Mouse (Mus musculus): ENCODE measurements around the gene Zfp97. TPM values are rescaled to one million over a fixed set of nuclear protein-coding genes. Genes with fewer than 3 reads are reported as not detected.
"Not testable (repeated sequence)": the region's sequence is repeated elsewhere in the genome, so short reads cannot be mapped to it uniquely, and the experiment has no call there.

Zfp97 gene
- total RNA-seq (2012; rRNA removed) (5.8 and 6.5 TPM in 2 replicates), polyA plus RNA-seq (2012; ENCODE audit: insufficient read depth in 1 of 2, insufficient read length in 2 of 2, low read depth in 1 of 2, low replicate concordance in 2 of 2, missing spikeins in 1 of 2) (10 to 100 TPM in 1 of 2 experiments, 1 to 10 TPM in 1; 4.4 to 90.2 TPM)

GRCm38 (mm10) chr17:17120830-17121502, at the start of gene Zfp97:
Zfp97 (plus strand) TSS chr17:17121415.
- H3K4me1 ChIP-seq (ENCODE audit: control insufficient read depth in 1 of 2, insufficient read depth in 2 of 2, low read length in 2 of 2); H3K9me3 ChIP-seq (replicated peaks; ENCODE audit: insufficient read depth, low read length); H3K4me3 ChIP-seq (ENCODE audit: control insufficient read depth in 1 of 2, insufficient read depth in 1 of 2, low read depth in 2 of 2, low read length in 2 of 2); DNase-seq (ENCODE audit: low read depth, low spot score); H3K79me2 ChIP-seq (ENCODE audit: control insufficient read depth, insufficient read depth, low read length, poor library complexity); H3K9ac ChIP-seq (ENCODE audit: control insufficient read depth, low read depth, low read length, poor library complexity, severe bottlenecking); H3K27me3 ChIP-seq (ENCODE audit: control insufficient read depth in 1 of 2, insufficient read depth in 2 of 2, low read length in 2 of 2); H3K36me3 ChIP-seq (ENCODE audit: control insufficient read depth in 1 of 2, insufficient read depth in 2 of 2, low read length in 2 of 2); H3K27ac ChIP-seq (ENCODE audit: control insufficient read depth, low read depth, low read length): not testable (repeated sequence)

GRCm38 (mm10) chr17:17178757-17179413, 57.7 kb downstream of the Zfp97 start:
- not testable (repeated sequence) for H3K27me3 ChIP-seq (ENCODE audit: control insufficient read depth in 1 of 2, insufficient read depth in 2 of 2, low read length in 2 of 2); H3K4me3 ChIP-seq (ENCODE audit: control insufficient read depth in 1 of 2, insufficient read depth in 1 of 2, low read depth in 2 of 2, low read length in 2 of 2); H3K9ac ChIP-seq (ENCODE audit: control insufficient read depth, low read depth, low read length, poor library complexity, severe bottlenecking); DNase-seq (ENCODE audit: low read depth, low spot score); H3K79me2 ChIP-seq (ENCODE audit: control insufficient read depth, insufficient read depth, low read length, poor library complexity); H3K4me1 ChIP-seq (ENCODE audit: control insufficient read depth in 1 of 2, insufficient read depth in 2 of 2, low read length in 2 of 2); H3K9me3 ChIP-seq (replicated peaks; ENCODE audit: insufficient read depth, low read length); H3K36me3 ChIP-seq (ENCODE audit: control insufficient read depth in 1 of 2, insufficient read depth in 2 of 2, low read length in 2 of 2); H3K27ac ChIP-seq (ENCODE audit: control insufficient read depth, low read depth, low read length)

GRCm38 (mm10) chr17:17194761-17195160, 73.5 kb downstream of the Zfp97 start:
- H3K27me3 ChIP-seq (ENCODE audit: control insufficient read depth in 1 of 2, insufficient read depth in 2 of 2, low read length in 2 of 2); H3K79me2 ChIP-seq (ENCODE audit: control insufficient read depth, insufficient read depth, low read length, poor library complexity); H3K4me1 ChIP-seq (ENCODE audit: control insufficient read depth in 1 of 2, insufficient read depth in 2 of 2, low read length in 2 of 2); H3K9me3 ChIP-seq (replicated peaks; ENCODE audit: insufficient read depth, low read length); H3K27ac ChIP-seq (ENCODE audit: control insufficient read depth, low read depth, low read length); H3K4me3 ChIP-seq (ENCODE audit: control insufficient read depth in 1 of 2, insufficient read depth in 1 of 2, low read depth in 2 of 2, low read length in 2 of 2); H3K36me3 ChIP-seq (ENCODE audit: control insufficient read depth in 1 of 2, insufficient read depth in 2 of 2, low read length in 2 of 2); DNase-seq (ENCODE audit: low read depth, low spot score); H3K9ac ChIP-seq (ENCODE audit: control insufficient read depth, low read depth, low read length, poor library complexity, severe bottlenecking): not testable (repeated sequence)

GRCm38 (mm10) chr17:17195178-17195577, 74.0 kb downstream of the Zfp97 start:
- Histone ChIP-seq H3K79me2 (ENCODE audit: control insufficient read depth, insufficient read depth, low read length, poor library complexity) (no peaks in the 10 kb centered on the region; the same call in 1 of the 2 replicates), H3K36me3 (ENCODE audit: control insufficient read depth in 1 of 2, insufficient read depth in 2 of 2, low read length in 2 of 2) (no peaks in the 10 kb centered on the region), H3K4me3 (ENCODE audit: control insufficient read depth in 1 of 2, insufficient read depth in 1 of 2, low read depth in 2 of 2, low read length in 2 of 2) (no peak overlapping the region), H3K4me1 (ENCODE audit: control insufficient read depth in 1 of 2, insufficient read depth in 2 of 2, low read length in 2 of 2) (no peaks in the 10 kb centered on the region), H3K27me3 (ENCODE audit: control insufficient read depth in 1 of 2, insufficient read depth in 2 of 2, low read length in 2 of 2) (no peaks in the 10 kb centered on the region), H3K9me3 (replicated peaks; ENCODE audit: insufficient read depth, low read length) (no peaks in the 10 kb centered on the region), H3K27ac (ENCODE audit: control insufficient read depth, low read depth, low read length) (no peak overlapping the region), H3K9ac (ENCODE audit: control insufficient read depth, low read depth, low read length, poor library complexity, severe bottlenecking) (no peak overlapping the region)
- no peak for DNase-seq (ENCODE audit: low read depth, low spot score)
- no peak for TF ChIP-seq ETS1 (IDR thresholded peaks at IDR 0.05; ENCODE audit: low read depth, low read length)
- TF ChIP-seq CHD1 (IDR thresholded peaks at IDR 0.05; ENCODE audit: low read depth, low read length) = no peak
- TF ChIP-seq ELF1 (IDR thresholded peaks at IDR 0.05; ENCODE audit: low read depth, low read length) = no peak
- TF ChIP-seq POLR2AphosphoS5 (IDR thresholded peaks at IDR 0.05; ENCODE audit: borderline replicate concordance, low read depth, low read length) = no peak
- TF ChIP-seq NRF1 (IDR thresholded peaks at IDR 0.05; ENCODE audit: insufficient read depth, low read depth, low read length, poor library complexity, severe bottlenecking) = no peak
- no peak for TF ChIP-seq GABPA (IDR thresholded peaks at IDR 0.05; ENCODE audit: low read depth, low read length)
- TF ChIP-seq MAFK (IDR thresholded peaks at IDR 0.05; ENCODE audit: borderline replicate concordance, low read depth, low read length) = no peak
- no peak for TF ChIP-seq ZNF384 (IDR thresholded peaks at IDR 0.05; ENCODE audit: low read depth, low read length)
- TF ChIP-seq MYC (IDR thresholded peaks at IDR 0.05; ENCODE audit: low read depth, low read length) = no peak
- TF ChIP-seq EP300 (IDR thresholded peaks at IDR 0.05; ENCODE audit: low read depth in 1 of 2, low read length in 2 of 2) = no peak
- TF ChIP-seq MAX (IDR thresholded peaks at IDR 0.05; ENCODE audit: low read length) = no peak
- no peak for TF ChIP-seq ZKSCAN1 (IDR thresholded peaks at IDR 0.05; ENCODE audit: low read depth, low read length)
- TF ChIP-seq MYB (IDR thresholded peaks at IDR 0.05; ENCODE audit: low read depth, low read length) = no peak
- TF ChIP-seq POLR2AphosphoS2 (IDR thresholded peaks at IDR 0.05; ENCODE audit: low read length) = no peak
